Mouse (Mus musculus) cerebellum, adult 8-10 months (tissue): ENCODE measurements around the gene Sigirr.

Experiments
- DNase-seq: peaks from one replicate; pipeline ENCODE4 v3.0.0; 2022

The Sigirr gene

GRCm38 (mm10) chr7:141058601-141059341 is 41.6 kb downstream of the Sigirr start:
- no peak for DNase-seq

- DNase-seq, result no peak
Observed at GRCm38 (mm10) chr7:141057541-141057940, 42.8 kb downstream of the Sigirr start.

GRCm38 (mm10) chr7:141056976-141057375 is 43.4 kb downstream of the Sigirr start:
- DNase-seq, result no peak

GRCm38 (mm10) chr7:141055785-141056184 is 44.6 kb downstream of the Sigirr start:
- no peak for DNase-seq

- DNase-seq, result no peak
Observed at GRCm38 (mm10) chr7:141052421-141052820, 48.0 kb downstream of the Sigirr start.

GRCm38 (mm10) chr7:141052016-141052415 is 48.4 kb downstream of the Sigirr start:
- DNase-seq, result no peak

GRCm38 (mm10) chr7:141051060-141051685 is 49.2 kb downstream of the Sigirr start:
- no peak for DNase-seq

GRCm38 (mm10) chr7:141049326-141049725 is 51.0 kb downstream of the Sigirr start:
- no peak for DNase-seq

- DNase-seq, result peak; percentile 90
Observed at GRCm38 (mm10) chr7:141048226-141049218, 51.9 kb downstream of the Sigirr start.

GRCm38 (mm10) chr7:141047581-141048225 is 52.7 kb downstream of the Sigirr start:
- DNase-seq, result peak; percentile 45

GRCm38 (mm10) chr7:141046931-141047580 is 53.3 kb downstream of the Sigirr start:
- DNase-seq, result no peak

GRCm38 (mm10) chr7:141042539-141042938 is 57.8 kb downstream of the Sigirr start:
- no peak for DNase-seq

GRCm38 (mm10) chr7:141041661-141042060 is 58.7 kb downstream of the Sigirr start:
- peak; percentile 34 for DNase-seq
